Mouse (Mus musculus): ENCODE measurements around the gene Sh2b3. TPM values are rescaled to one million over a fixed set of nuclear protein-coding genes. Genes with fewer than 3 reads are reported as not detected.

The Sh2b3 gene
- polyA plus RNA-seq (2015; fragmentation: Nextera tagmentation; extraction: Ambion mirVana): 6.1 and 6.7 TPM in 2 replicates

GRCm38 (mm10) chr5:121837441-121838340 lies at the start of gene Sh2b3:
Gene Sh2b3, minus strand, starts transcription at chr5:121837646.
- 1% methylated on average over 35 of the region's 35 CpGs for WGBS
- H3K27me3 ChIP-seq (ENCODE audit: control insufficient read depth, insufficient read depth, low read depth, low read length): peaks cover 21% of the 10 kb centered on the region
- no peaks in the 10 kb centered on the region for H3K36me3 ChIP-seq (ENCODE audit: control insufficient read depth, insufficient read depth, low read length)
- peaks cover 32% of the 10 kb centered on the region for H3K4me1 ChIP-seq (ENCODE audit: control insufficient read depth, insufficient read depth, low read length)
- no peak; the same call in 1 of the 2 replicates for ATAC-seq
- peak within 1 kb of the TSS; percentile 87 for H3K4me2 ChIP-seq (ENCODE audit: low read length)
- H3K9ac ChIP-seq (ENCODE audit: low read depth, low read length): peak within 1 kb of the TSS; percentile 81
- H3K27ac ChIP-seq (ENCODE audit: low read length): 0 out of 2 replicates have a peak within 1 kb of the TSS, but pooled peaks have one; percentile 36
- peak within 1 kb of the TSS; percentile 82 for H3K4me3 ChIP-seq (ENCODE audit: low read depth, low read length)
- H3K9me3 ChIP-seq (replicated peaks; ENCODE audit: control insufficient read depth, low read length, poor library complexity, severe bottlenecking): no peaks in the 10 kb centered on the region

GRCm38 (mm10) chr5:121883356-121883755 lies 45.9 kb upstream of the Sh2b3 start:
- Histone ChIP-seq H3K27ac (ENCODE audit: low read length) (no peak overlapping the region), H3K4me2 (ENCODE audit: low read length) (no peak overlapping the region), H3K36me3 (ENCODE audit: control insufficient read depth, insufficient read depth, low read length) (peaks cover 5% of the 10 kb centered on the region), H3K9ac (ENCODE audit: low read depth, low read length) (no peak overlapping the region), H3K4me3 (ENCODE audit: low read depth, low read length) (no peak overlapping the region), H3K4me1 (ENCODE audit: control insufficient read depth, insufficient read depth, low read length) (no peaks in the 10 kb centered on the region), H3K27me3 (ENCODE audit: control insufficient read depth, insufficient read depth, low read depth, low read length) (no peaks in the 10 kb centered on the region), H3K9me3 (replicated peaks; ENCODE audit: control insufficient read depth, low read length, poor library complexity, severe bottlenecking) (0 out of 2 replicates have a peak, but pooled peaks cover 3% of the 10 kb centered on the region)
- ATAC-seq: no peak
- 77% methylated on average over 8 of the region's 8 CpGs for WGBS

- Histone ChIP-seq H3K36me3 (ENCODE audit: control insufficient read depth, insufficient read depth, low read length) (0 out of 2 replicates have a peak, but pooled peaks cover 5% of the 10 kb centered on the region), H3K27ac (ENCODE audit: low read length) (no peak overlapping the region), H3K4me2 (ENCODE audit: low read length) (no peak overlapping the region), H3K4me1 (ENCODE audit: control insufficient read depth, insufficient read depth, low read length) (no peaks in the 10 kb centered on the region), H3K27me3 (ENCODE audit: control insufficient read depth, insufficient read depth, low read depth, low read length) (no peaks in the 10 kb centered on the region), H3K4me3 (ENCODE audit: low read depth, low read length) (no peak overlapping the region), H3K9me3 (replicated peaks; ENCODE audit: control insufficient read depth, low read length, poor library complexity, severe bottlenecking) (no peaks in the 10 kb centered on the region), H3K9ac (ENCODE audit: low read depth, low read length) (no peak overlapping the region)
- ATAC-seq: no peak
- 69% methylated on average over 6 of the region's 6 CpGs for WGBS
Measured at GRCm38 (mm10) chr5:121879211-121879610, 41.8 kb upstream of the Sh2b3 start.

GRCm38 (mm10) chr5:121878703-121879102 lies 41.3 kb upstream of the Sh2b3 start:
- Histone ChIP-seq H3K4me1 (ENCODE audit: control insufficient read depth, insufficient read depth, low read length) (no peaks in the 10 kb centered on the region), H3K4me3 (ENCODE audit: low read depth, low read length) (no peak overlapping the region), H3K36me3 (ENCODE audit: control insufficient read depth, insufficient read depth, low read length) (peaks cover 9% of the 10 kb centered on the region; the same call in 1 of the 2 replicates), H3K27ac (ENCODE audit: low read length) (no peak overlapping the region), H3K4me2 (ENCODE audit: low read length) (no peak overlapping the region), H3K9me3 (replicated peaks; ENCODE audit: control insufficient read depth, low read length, poor library complexity, severe bottlenecking) (no peaks in the 10 kb centered on the region), H3K27me3 (ENCODE audit: control insufficient read depth, insufficient read depth, low read depth, low read length) (no peaks in the 10 kb centered on the region), H3K9ac (ENCODE audit: low read depth, low read length) (no peak overlapping the region)
- no peak for ATAC-seq
- WGBS: 79% methylated on average over 17 of the region's 17 CpGs

GRCm38 (mm10) chr5:121876901-121877300 lies 39.5 kb upstream of the Sh2b3 start:
- H3K4me3 ChIP-seq (ENCODE audit: low read depth, low read length): no peak overlapping the region
- H3K9ac ChIP-seq (ENCODE audit: low read depth, low read length): no peak overlapping the region
- no peak for ATAC-seq
- H3K27me3 ChIP-seq (ENCODE audit: control insufficient read depth, insufficient read depth, low read depth, low read length): no peaks in the 10 kb centered on the region
- H3K4me1 ChIP-seq (ENCODE audit: control insufficient read depth, insufficient read depth, low read length): no peaks in the 10 kb centered on the region
- 85% methylated on average over 12 of the region's 12 CpGs for WGBS
- no peak overlapping the region for H3K4me2 ChIP-seq (ENCODE audit: low read length)
- H3K27ac ChIP-seq (ENCODE audit: low read length): no peak overlapping the region
- H3K36me3 ChIP-seq (ENCODE audit: control insufficient read depth, insufficient read depth, low read length): peaks cover 10% of the 10 kb centered on the region; the same call in 1 of the 2 replicates
- no peaks in the 10 kb centered on the region for H3K9me3 ChIP-seq (replicated peaks; ENCODE audit: control insufficient read depth, low read length, poor library complexity, severe bottlenecking)

GRCm38 (mm10) chr5:121875041-121875440 lies 37.6 kb upstream of the Sh2b3 start:
- Histone ChIP-seq H3K4me1 (ENCODE audit: control insufficient read depth, insufficient read depth, low read length) (no peaks in the 10 kb centered on the region), H3K4me3 (ENCODE audit: low read depth, low read length) (no peak overlapping the region), H3K9me3 (replicated peaks; ENCODE audit: control insufficient read depth, low read length, poor library complexity, severe bottlenecking) (no peaks in the 10 kb centered on the region), H3K27me3 (ENCODE audit: control insufficient read depth, insufficient read depth, low read depth, low read length) (no peaks in the 10 kb centered on the region), H3K4me2 (ENCODE audit: low read length) (no peak overlapping the region), H3K9ac (ENCODE audit: low read depth, low read length) (no peak overlapping the region), H3K27ac (ENCODE audit: low read length) (no peak overlapping the region), H3K36me3 (ENCODE audit: control insufficient read depth, insufficient read depth, low read length) (peaks cover 10% of the 10 kb centered on the region; the same call in 1 of the 2 replicates)
- no peak for ATAC-seq
- 86% methylated on average over 12 of the region's 12 CpGs for WGBS

GRCm38 (mm10) chr5:121872158-121872557 lies 34.7 kb upstream of the Sh2b3 start:
- Histone ChIP-seq H3K9ac (ENCODE audit: low read depth, low read length) (no peak overlapping the region), H3K9me3 (replicated peaks; ENCODE audit: control insufficient read depth, low read length, poor library complexity, severe bottlenecking) (no peaks in the 10 kb centered on the region), H3K4me2 (ENCODE audit: low read length) (no peak overlapping the region), H3K27ac (ENCODE audit: low read length) (no peak overlapping the region), H3K36me3 (ENCODE audit: control insufficient read depth, insufficient read depth, low read length) (peaks cover 24% of the 10 kb centered on the region), H3K4me1 (ENCODE audit: control insufficient read depth, insufficient read depth, low read length) (no peaks in the 10 kb centered on the region), H3K27me3 (ENCODE audit: control insufficient read depth, insufficient read depth, low read depth, low read length) (no peaks in the 10 kb centered on the region), H3K4me3 (ENCODE audit: low read depth, low read length) (no peak overlapping the region)
- peak; percentile 55; the same call in 1 of the 2 replicates for ATAC-seq
- WGBS: 5% methylated on average over 4 of the region's 4 CpGs

GRCm38 (mm10) chr5:121871515-121872030 lies 34.1 kb upstream of the Sh2b3 start:
- Histone ChIP-seq H3K4me3 (ENCODE audit: low read depth, low read length) (no peak overlapping the region), H3K27ac (ENCODE audit: low read length) (no peak overlapping the region), H3K27me3 (ENCODE audit: control insufficient read depth, insufficient read depth, low read depth, low read length) (no peaks in the 10 kb centered on the region), H3K9ac (ENCODE audit: low read depth, low read length) (no peak overlapping the region), H3K4me1 (ENCODE audit: control insufficient read depth, insufficient read depth, low read length) (no peaks in the 10 kb centered on the region), H3K9me3 (replicated peaks; ENCODE audit: control insufficient read depth, low read length, poor library complexity, severe bottlenecking) (no peaks in the 10 kb centered on the region), H3K4me2 (ENCODE audit: low read length) (no peak overlapping the region), H3K36me3 (ENCODE audit: control insufficient read depth, insufficient read depth, low read length) (peaks cover 24% of the 10 kb centered on the region)
- 90% methylated on average over 13 of the region's 13 CpGs for WGBS
- ATAC-seq: no peak

GRCm38 (mm10) chr5:121870832-121871231 lies 33.4 kb upstream of the Sh2b3 start:
- Histone ChIP-seq H3K27ac (ENCODE audit: low read length) (no peak overlapping the region), H3K9ac (ENCODE audit: low read depth, low read length) (no peak overlapping the region), H3K4me3 (ENCODE audit: low read depth, low read length) (no peak overlapping the region), H3K27me3 (ENCODE audit: control insufficient read depth, insufficient read depth, low read depth, low read length) (no peaks in the 10 kb centered on the region), H3K4me2 (ENCODE audit: low read length) (no peak overlapping the region), H3K36me3 (ENCODE audit: control insufficient read depth, insufficient read depth, low read length) (peaks cover 20% of the 10 kb centered on the region), H3K9me3 (replicated peaks; ENCODE audit: control insufficient read depth, low read length, poor library complexity, severe bottlenecking) (no peaks in the 10 kb centered on the region), H3K4me1 (ENCODE audit: control insufficient read depth, insufficient read depth, low read length) (no peaks in the 10 kb centered on the region)
- no peak for ATAC-seq
- WGBS: 74% methylated on average over 6 of the region's 6 CpGs
